Mouse (Mus musculus) mouse embryonic stem cell (cell line): ENCODE data around the gene Rcor2.

Experiments
- in situ Hi-C, 2 experiments: fragments of 300-500 bp; cut with MboI; formaldehyde crosslinking; loops; 1 replicate in 1 of 2; 3 replicates in 1 of 2; pipeline ENCODE4 v1.14.3; 2019 to 2020; ENCODE audit warnings: low sequenced_read_pairs in 2 of 2, low pct_unique_long_range_greater_than_20kb in 1 of 2, mixed read lengths in 1 of 2; ENCODE audit not compliant: unreplicated experiment in 1 of 2

Rcor2 gene

DNA sequence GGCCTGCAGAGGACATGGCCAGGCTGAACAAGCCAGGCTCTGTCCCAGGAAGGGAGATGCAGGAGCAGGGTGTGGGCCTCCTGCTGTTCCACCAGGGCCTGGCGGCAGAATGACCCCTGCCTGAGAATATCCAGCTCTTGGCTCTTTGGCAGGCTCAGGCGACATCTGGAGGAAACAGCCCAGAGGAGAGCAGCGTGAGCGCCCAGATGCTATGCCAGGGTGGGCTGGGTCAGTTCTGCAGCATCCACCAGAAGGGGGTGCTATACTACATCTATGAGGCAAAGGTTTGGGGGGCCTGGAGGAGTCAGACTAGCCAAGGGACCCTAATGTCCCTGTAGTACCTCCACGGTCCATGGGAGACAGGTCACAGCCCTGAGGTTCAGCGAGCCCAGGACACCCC lies 12.0 kb downstream of the Rcor2 start:
- in situ Hi-C loops, result no loop called here

GRCm38 (mm10) chr19:7280557-7281330 lies 13.6 kb downstream of the Rcor2 start:
- in situ Hi-C loops, result no loop called here

- in situ Hi-C loops, result no loop called here
Observed at GRCm38 (mm10) chr19:7286563-7287315, 19.6 kb downstream of the Rcor2 start.

- in situ Hi-C loops, result no loop called here
Observed at GRCm38 (mm10) chr19:7288288-7288687, 21.2 kb downstream of the Rcor2 start.

DNA sequence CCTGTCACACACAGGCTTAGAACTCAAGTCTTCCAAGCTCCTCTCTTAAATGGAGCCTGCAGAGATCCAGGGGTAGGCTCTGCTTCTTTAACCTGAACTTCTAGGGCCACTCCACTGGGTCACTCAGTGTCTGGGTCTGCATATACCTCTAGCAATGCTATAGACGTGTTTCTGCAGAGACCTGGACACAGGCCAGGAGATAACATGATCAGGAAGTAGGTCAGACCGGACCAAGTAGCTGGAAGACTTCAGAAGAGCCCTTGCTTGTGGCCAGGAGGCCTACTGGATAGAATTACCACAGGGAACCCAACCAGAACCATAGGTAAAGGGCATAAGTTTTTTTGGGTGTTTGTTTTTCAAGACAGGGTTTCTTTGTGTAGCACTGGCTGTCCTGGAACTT lies 22.6 kb downstream of the Rcor2 start:
- in situ Hi-C loops, result no loop called here

- in situ Hi-C loops, result no loop called here
Observed at GRCm38 (mm10) chr19:7291958-7292709, 25.0 kb downstream of the Rcor2 start.

DNA sequence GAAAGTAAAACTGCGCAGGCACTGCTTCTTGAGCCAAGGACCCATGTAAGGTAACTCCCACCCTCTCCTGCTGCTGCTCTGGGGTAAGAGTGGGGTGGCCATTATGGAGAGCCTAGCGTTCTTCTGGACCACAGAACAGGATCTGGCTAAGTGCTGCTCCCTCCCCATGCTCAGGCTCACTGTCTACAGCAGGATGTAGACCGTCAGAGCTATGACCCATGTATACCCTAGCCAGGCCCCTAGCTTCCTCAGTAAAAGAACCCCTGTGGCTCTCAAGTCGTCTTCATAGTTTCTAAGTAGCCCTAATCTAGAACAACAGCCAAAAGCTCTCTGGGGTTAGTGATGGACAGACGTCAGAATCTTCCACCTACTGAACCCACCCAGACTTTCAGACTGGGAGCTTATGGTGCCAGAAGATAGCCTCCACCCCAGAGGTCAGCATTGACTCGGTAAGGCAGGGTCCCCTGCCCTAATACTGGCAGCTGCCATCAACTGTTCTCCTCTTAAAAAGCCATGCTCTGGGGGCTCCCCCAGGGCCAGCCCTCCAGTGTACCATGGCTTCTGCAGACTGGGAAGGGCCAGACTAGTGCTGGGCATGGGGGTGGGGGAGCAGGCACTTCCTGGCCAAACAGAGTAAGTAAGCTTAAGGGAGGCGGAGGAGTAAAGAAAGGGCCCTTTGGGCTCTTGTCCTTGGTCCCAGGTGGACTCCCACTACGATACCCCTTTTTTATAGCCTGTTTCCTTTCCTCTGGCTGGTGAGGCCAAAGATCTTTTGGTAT lies 27.2 kb downstream of the Rcor2 start:
- in situ Hi-C loops, result no loop called here

DNA sequence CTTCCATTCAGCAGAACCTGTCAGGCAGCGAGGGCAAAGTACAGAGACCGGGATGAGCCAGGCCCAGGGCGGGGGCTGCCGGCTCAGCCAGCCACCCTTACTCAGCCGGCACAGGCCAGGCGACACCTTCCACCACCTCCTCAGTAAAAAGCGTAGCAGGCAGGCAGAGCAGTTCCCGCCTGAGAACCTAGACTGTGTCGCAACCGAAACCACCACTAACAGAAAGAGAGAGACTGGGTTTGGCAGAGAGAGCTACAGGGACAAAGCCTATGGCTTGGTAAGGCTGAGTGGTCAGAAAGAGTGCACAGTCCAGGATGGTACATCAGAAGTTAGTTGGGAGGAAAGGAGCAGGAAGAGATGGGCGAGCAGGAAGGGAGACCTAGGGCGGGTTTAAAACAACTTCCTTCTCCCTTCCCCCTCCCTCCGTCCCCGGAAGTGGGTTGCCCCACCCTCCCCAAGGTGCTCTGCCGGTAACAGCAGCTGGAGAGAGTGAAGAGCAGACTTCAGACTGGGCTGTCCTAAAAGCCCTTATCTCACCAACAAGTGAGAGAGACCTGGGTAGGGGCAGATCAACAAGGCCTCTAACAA lies 28.0 kb downstream of the Rcor2 start:
- in situ Hi-C loops, result no loop called here

GRCm38 (mm10) chr19:7295959-7296358 lies 28.8 kb downstream of the Rcor2 start:
- in situ Hi-C loops, result no loop called here

DNA sequence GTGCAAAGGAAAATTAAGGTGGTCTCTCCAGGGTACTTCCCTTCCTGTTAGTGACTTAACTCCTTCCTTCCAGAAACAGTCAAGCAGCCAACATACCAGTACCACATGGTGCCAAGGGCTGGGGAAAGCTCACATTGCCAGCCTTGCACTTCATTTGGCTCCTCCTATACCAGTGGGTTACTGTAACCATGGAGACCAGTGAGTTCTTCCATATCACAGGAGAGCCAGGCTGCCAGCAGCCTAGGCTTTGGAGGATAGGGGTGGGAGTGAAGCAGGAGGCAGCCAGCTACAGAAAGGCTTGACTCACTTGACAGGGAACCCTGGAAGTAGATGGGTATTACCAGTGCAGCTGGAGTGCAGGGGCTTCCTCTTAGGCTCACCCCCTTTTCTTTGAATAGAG lies 31.9 kb downstream of the Rcor2 start:
- in situ Hi-C loops, result no loop called here

GRCm38 (mm10) chr19:7300078-7300477 lies 33.0 kb downstream of the Rcor2 start:
- in situ Hi-C loops, result no loop called here

GRCm38 (mm10) chr19:7301647-7302492 lies 34.7 kb downstream of the Rcor2 start:
- in situ Hi-C loops, result no loop called here

GRCm38 (mm10) chr19:7302493-7302797 lies 35.3 kb downstream of the Rcor2 start:
- in situ Hi-C loops, result no loop called here

- in situ Hi-C loops, result no loop called here
Observed at GRCm38 (mm10) chr19:7303796-7304195, 36.7 kb downstream of the Rcor2 start.

DNA sequence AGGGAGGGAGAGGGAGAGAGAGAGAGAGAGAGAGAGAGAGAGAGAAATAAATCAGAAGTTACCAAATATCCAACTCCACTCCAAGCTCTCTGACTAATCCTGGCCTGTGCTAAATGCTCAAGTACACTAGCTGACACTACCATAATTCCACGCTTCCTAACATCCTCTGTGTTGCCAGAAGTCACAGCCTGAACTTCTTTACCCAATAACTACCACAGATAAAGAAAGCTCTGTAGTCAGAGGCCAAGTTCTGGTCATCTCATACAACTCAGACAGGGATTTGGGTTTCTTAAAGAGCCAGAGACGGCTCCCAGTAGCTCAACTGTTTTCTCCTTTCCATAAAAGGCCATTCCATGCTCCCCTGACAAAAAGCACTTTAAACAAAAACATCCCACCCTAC lies 37.7 kb downstream of the Rcor2 start:
- in situ Hi-C loops, result no loop called here

GRCm38 (mm10) chr19:7305380-7306310 lies 38.5 kb downstream of the Rcor2 start:
- in situ Hi-C loops, result no loop called here

- in situ Hi-C loops, result no loop called here
Observed at GRCm38 (mm10) chr19:7306968-7307367, 39.8 kb downstream of the Rcor2 start.
